Mouse (Mus musculus) limb, embryonic 11.5 days (tissue): ENCODE results near the gene Sema6d. TPM values are rescaled to one million over a fixed set of nuclear protein-coding genes. Genes with fewer than 3 reads are reported as not detected.

Experiments used
- ATAC-seq: fragments of 200-750 bp; cut with Nextera tagmentation; 2 replicates; pipeline ENCODE4 v1.8.0; 2017; ENCODE audit warnings: low read depth; ENCODE audit not compliant: insufficient number of reproducible peaks, low FRiP score, low TSS enrichment
- DNase-seq: peaks from one replicate; pipeline ENCODE4 v3.0.0-alpha.2; 2015; ENCODE audit warnings: low spot score
- H3K27ac ChIP-seq: fragments of 300-500 bp; sonication (generic); replicated peaks from 2 replicates; pipeline ENCODE4 v1.5.1; 2014; ENCODE audit warnings: low read depth, mild to moderate bottlenecking, low read length
- H3K27me3 ChIP-seq: fragments of 300-500 bp; sonication (generic); 2 replicates; pipeline ENCODE4 v1.6.1; 2014; ENCODE audit warnings: mild to moderate bottlenecking, low read length, mixed read lengths; ENCODE audit not compliant: control insufficient read depth, insufficient read depth
- H3K36me3 ChIP-seq: fragments of 300-500 bp; sonication (generic); 2 replicates; pipeline ENCODE4 v1.6.1; 2014; ENCODE audit warnings: mild to moderate bottlenecking, low read length, moderate library complexity, mixed read lengths; ENCODE audit not compliant: control insufficient read depth, insufficient read depth
- H3K4me1 ChIP-seq: fragments of 300-500 bp; sonication (generic); 2 replicates; pipeline ENCODE4 v1.6.1; 2014; ENCODE audit warnings: low read length, mixed read lengths; ENCODE audit not compliant: control insufficient read depth, insufficient read depth
- H3K4me2 ChIP-seq: fragments of 300-500 bp; sonication (generic); 2 replicates; pipeline ENCODE4 v1.6.1; 2014; ENCODE audit warnings: low read depth, mild to moderate bottlenecking, moderate library complexity; ENCODE audit not compliant: severe bottlenecking
- H3K4me3 ChIP-seq: fragments of 300-500 bp; sonication (generic); 2 replicates; pipeline ENCODE4 v1.5.1; 2014; ENCODE audit warnings: low read depth, low read length
- H3K9ac ChIP-seq: fragments of 300-500 bp; sonication (generic); 2 replicates; pipeline ENCODE4 v1.6.1; 2014; ENCODE audit warnings: mild to moderate bottlenecking, low read length
- H3K9me3 ChIP-seq: fragments of 300-500 bp; sonication (generic); 2 replicates; pipeline ENCODE4 v1.6.1; 2016; ENCODE audit warnings: low read length; ENCODE audit not compliant: control insufficient read depth
- WGBS: fragments of 180-500 bp; shearing (Covaris S2); extraction: QIAGEN DNeasy Blood & Tissue Kit; methylation state at CpG from one replicate; pipeline ENCODE4 v1.1.7; 2014; 5-methylcytosine and 5-hydroxymethylcytosine counted together
- polyA plus RNA-seq: library from polyadenylated mRNA; unstranded; fragments of >200 nt; fragmentation: Nextera tagmentation; extraction: Ambion mirVana; gene quantifications from 2 replicates; pipeline ENCODE4 v1.2.1, GENCODE M21; 2014

Gene Sema6d
- polyA plus RNA-seq, 1 experiment from 2014 or later, result 6.2 TPM

DNA sequence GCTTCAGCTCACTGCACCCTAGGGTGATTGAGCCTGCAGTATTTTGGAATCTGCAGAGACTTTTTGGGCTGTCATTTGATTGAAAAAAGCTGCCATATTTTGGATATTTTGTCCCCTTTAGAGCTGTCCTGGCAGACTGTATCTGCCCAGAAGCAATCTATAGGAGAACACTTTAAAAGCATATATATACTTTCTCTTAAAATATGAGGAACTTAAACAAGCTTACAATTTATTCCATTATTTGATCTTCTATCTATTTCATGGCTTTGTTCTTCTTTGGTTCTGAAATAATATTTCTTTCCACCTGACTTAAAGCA, 11.4 kb downstream of the Sema6d start:
- H3K27me3 ChIP-seq, result no peaks in the 10 kb centered on the region
- DNase-seq, result no peak
- no peak overlapping the region for H3K4me3 ChIP-seq
- no peak for ATAC-seq
- no peaks in the 10 kb centered on the region for H3K9me3 ChIP-seq
- H3K27ac ChIP-seq, result no peak overlapping the region
- H3K4me1 ChIP-seq, result no peaks in the 10 kb centered on the region
- no peaks in the 10 kb centered on the region for H3K36me3 ChIP-seq
- no peak overlapping the region for H3K4me2 ChIP-seq
- H3K9ac ChIP-seq, result no peak overlapping the region

DNA sequence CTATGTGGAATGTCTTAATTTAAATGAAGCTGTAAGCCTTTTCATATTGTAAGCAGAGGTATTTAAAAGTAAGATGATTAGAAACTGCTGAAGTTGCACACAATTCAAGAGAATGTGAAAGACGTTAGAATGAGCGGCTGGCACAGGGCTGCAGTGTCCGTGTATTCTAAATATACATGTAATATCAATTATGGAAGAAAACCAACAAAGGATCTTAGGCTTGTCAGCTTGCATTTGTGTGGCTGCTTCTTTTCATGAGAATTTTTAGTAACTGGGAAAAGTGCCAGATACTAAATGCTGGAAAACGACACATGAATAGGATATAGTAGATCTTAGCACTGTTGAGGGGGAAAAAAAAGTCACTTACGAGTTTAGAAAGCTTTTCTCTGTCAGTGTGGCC, 11.8 kb downstream of the Sema6d start:
- Histone ChIP-seq H3K4me2 (no peak overlapping the region), H3K4me1 (no peaks in the 10 kb centered on the region), H3K4me3 (no peak overlapping the region), H3K27me3 (no peaks in the 10 kb centered on the region), H3K9me3 (no peaks in the 10 kb centered on the region), H3K27ac (no peak overlapping the region), H3K9ac (no peak overlapping the region), H3K36me3 (no peaks in the 10 kb centered on the region)
- ATAC-seq, result no peak
- 87% methylated on average over 5 of the region's 5 CpGs for WGBS
- no peak for DNase-seq

GRCm38 (mm10) chr2:124103277-124103676, 13.5 kb downstream of the Sema6d start:
- ATAC-seq (no peak), DNase-seq (no peak)
- no peaks in the 10 kb centered on the region for H3K4me1 ChIP-seq
- H3K36me3 ChIP-seq, result no peaks in the 10 kb centered on the region
- no peaks in the 10 kb centered on the region for H3K27me3 ChIP-seq
- no peak overlapping the region for H3K4me3 ChIP-seq
- no peak overlapping the region for H3K27ac ChIP-seq
- no peak overlapping the region for H3K9ac ChIP-seq
- no peaks in the 10 kb centered on the region for H3K9me3 ChIP-seq
- no peak overlapping the region for H3K4me2 ChIP-seq

GRCm38 (mm10) chr2:124118469-124119243, 28.9 kb downstream of the Sema6d start:
- Histone ChIP-seq H3K27me3 (no peaks in the 10 kb centered on the region), H3K4me2 (no peak overlapping the region), H3K36me3 (no peaks in the 10 kb centered on the region), H3K4me1 (no peaks in the 10 kb centered on the region), H3K27ac (no peak overlapping the region), H3K9me3 (no peaks in the 10 kb centered on the region), H3K4me3 (no peak overlapping the region), H3K9ac (no peak overlapping the region)
- no peak for DNase-seq
- no peak for ATAC-seq
- WGBS, result 70% methylated on average over 11 of the region's 11 CpGs

- DNase-seq (no peak), ATAC-seq (no peak)
- no peaks in the 10 kb centered on the region for H3K9me3 ChIP-seq
- H3K4me1 ChIP-seq, result no peaks in the 10 kb centered on the region
- H3K4me2 ChIP-seq, result no peak overlapping the region
- WGBS, result 76% methylated on average over 1 of the region's 1 CpGs
- no peaks in the 10 kb centered on the region for H3K27me3 ChIP-seq
- H3K4me3 ChIP-seq, result no peak overlapping the region
- no peaks in the 10 kb centered on the region for H3K36me3 ChIP-seq
- H3K27ac ChIP-seq, result no peak overlapping the region
- no peak overlapping the region for H3K9ac ChIP-seq
Observed at GRCm38 (mm10) chr2:124120355-124120754, 30.6 kb downstream of the Sema6d start.

DNA sequence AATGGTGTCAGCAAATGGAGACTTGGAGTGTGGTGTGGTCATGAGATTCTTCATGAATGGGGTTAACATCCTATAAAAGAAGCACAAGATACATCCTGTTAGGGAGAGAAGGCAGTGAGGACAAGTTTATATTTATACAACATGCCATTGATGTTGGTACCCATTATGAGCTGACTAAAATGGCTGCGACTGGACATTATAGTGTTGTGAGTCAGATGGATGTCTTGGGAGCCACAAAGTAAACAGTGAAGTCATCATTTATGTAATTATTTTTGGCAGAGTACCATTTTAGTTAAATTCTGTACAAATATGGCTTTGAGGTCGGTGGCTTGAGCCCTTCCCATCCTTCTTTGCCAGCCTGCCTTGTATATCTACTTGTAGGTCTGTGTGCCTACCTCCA, 31.8 kb downstream of the Sema6d start:
- Histone ChIP-seq H3K27ac (no peak overlapping the region), H3K4me1 (no peaks in the 10 kb centered on the region), H3K27me3 (no peaks in the 10 kb centered on the region), H3K36me3 (no peaks in the 10 kb centered on the region), H3K4me3 (no peak overlapping the region), H3K9me3 (no peaks in the 10 kb centered on the region), H3K4me2 (no peak overlapping the region), H3K9ac (no peak overlapping the region)
- no peak for ATAC-seq
- 91% methylated on average over 2 of the region's 2 CpGs for WGBS
- no peak for DNase-seq

- H3K4me3 ChIP-seq, result no peak overlapping the region
- no peaks in the 10 kb centered on the region for H3K27me3 ChIP-seq
- no peak overlapping the region for H3K27ac ChIP-seq
- 88% methylated on average over 7 of the region's 7 CpGs for WGBS
- H3K36me3 ChIP-seq, result no peaks in the 10 kb centered on the region
- no peaks in the 10 kb centered on the region for H3K4me1 ChIP-seq
- no peak for ATAC-seq
- DNase-seq, result no peak
- H3K9ac ChIP-seq, result no peak overlapping the region
- no peak overlapping the region for H3K4me2 ChIP-seq
- H3K9me3 ChIP-seq, result no peaks in the 10 kb centered on the region
Observed at GRCm38 (mm10) chr2:124125504-124125903, 35.7 kb downstream of the Sema6d start.

GRCm38 (mm10) chr2:124126853-124127252, 37.1 kb downstream of the Sema6d start:
- no peaks in the 10 kb centered on the region for H3K9me3 ChIP-seq
- H3K27me3 ChIP-seq, result no peaks in the 10 kb centered on the region
- no peaks in the 10 kb centered on the region for H3K4me1 ChIP-seq
- DNase-seq (no peak), ATAC-seq (no peak)
- no peak overlapping the region for H3K27ac ChIP-seq
- no peaks in the 10 kb centered on the region for H3K36me3 ChIP-seq
- WGBS, result 69% methylated on average over 3 of the region's 3 CpGs
- H3K4me3 ChIP-seq, result no peak overlapping the region
- no peak overlapping the region for H3K9ac ChIP-seq
- H3K4me2 ChIP-seq, result no peak overlapping the region

DNA sequence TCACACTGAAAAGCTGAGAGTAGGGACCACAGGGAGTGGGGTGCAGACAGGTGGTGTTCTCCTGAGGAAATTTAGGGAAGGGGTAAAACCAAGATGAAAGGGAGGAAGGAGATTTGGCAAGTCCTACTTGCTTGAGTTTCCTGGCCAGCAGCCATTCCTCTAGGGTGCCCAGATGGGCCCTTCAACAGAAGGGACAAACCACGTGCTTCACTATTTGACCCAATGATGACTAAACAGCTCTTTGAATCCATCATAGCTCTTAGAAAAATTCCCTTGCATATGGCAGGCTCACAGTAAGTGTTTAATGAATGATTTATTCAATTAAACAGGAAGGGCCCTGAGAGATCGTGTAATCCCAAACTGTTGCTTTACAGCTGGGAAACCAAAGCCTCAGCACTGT, 41.1 kb downstream of the Sema6d start:
- H3K4me1 ChIP-seq, result no peaks in the 10 kb centered on the region
- no peak overlapping the region for H3K4me3 ChIP-seq
- WGBS, result 86% methylated on average over 2 of the region's 2 CpGs
- ATAC-seq, result no peak
- no peaks in the 10 kb centered on the region for H3K36me3 ChIP-seq
- H3K9me3 ChIP-seq, result no peaks in the 10 kb centered on the region
- H3K27me3 ChIP-seq, result no peaks in the 10 kb centered on the region
- H3K9ac ChIP-seq, result no peak overlapping the region
- no peak for DNase-seq
- H3K4me2 ChIP-seq, result no peak overlapping the region
- H3K27ac ChIP-seq, result no peak overlapping the region
